Mouse (Mus musculus) induced T-regulatory cell, adult 2 months (primary cell): ENCODE results near the gene Trabd2b.

ENCODE experiments used
- DNase-seq: peaks from one replicate; pipeline ENCODE4 v3.0.0-alpha.2; 2012; ENCODE audit warnings: low read depth

Trabd2b gene

DNA sequence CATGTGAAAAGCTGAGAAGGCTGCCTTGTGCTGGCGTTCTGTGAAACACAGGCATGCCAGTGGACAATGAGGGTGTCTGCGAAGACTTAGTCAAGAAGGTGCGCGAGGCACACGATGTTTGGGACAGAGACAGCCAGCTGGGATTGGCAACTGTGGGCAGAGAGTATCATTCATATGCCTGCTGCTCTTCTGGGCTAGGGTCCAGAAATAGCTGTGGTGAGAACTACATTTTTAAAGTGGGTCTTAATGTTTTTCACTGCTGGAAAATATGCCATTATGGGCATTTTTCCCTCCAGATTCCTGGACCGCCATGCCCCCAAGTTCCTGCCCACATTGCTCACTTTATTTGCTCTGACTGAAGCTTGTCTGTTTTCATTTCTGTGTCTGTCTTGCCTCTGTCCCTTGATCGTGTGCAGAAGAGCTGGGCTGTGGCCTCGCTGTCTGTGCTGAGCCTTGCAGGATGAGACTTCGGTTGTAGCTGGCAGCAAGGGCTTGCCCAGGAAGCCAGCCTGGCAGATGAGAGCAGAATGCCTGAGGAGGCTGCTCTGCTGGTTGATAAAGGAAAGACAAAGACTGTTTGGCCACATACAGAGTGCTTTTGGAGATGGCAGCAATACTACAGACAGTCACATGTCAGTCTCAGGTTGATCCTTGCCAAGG, 42.0 kb downstream of the Trabd2b start:
- DNase-seq, result no peak

DNA sequence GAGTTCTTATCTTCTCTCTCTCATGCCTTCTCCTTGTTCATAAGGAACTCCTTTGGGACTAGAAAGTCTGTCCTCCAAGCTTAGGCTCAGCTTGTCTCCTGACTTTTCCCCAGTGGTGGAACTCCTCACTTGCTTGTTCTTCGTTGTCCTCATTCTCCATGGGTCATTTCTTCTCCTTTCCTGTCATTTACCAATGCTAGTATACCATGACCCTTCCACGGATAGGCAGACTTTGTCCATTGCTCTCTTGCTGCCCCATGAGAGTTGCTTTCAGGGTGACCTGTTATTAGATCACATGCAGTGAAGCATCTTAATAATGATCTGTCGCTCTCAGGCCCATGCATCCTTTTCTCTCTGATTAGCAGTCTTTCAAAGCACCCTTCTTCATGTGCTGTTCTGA, 46.6 kb downstream of the Trabd2b start:
- DNase-seq, result no peak

DNA sequence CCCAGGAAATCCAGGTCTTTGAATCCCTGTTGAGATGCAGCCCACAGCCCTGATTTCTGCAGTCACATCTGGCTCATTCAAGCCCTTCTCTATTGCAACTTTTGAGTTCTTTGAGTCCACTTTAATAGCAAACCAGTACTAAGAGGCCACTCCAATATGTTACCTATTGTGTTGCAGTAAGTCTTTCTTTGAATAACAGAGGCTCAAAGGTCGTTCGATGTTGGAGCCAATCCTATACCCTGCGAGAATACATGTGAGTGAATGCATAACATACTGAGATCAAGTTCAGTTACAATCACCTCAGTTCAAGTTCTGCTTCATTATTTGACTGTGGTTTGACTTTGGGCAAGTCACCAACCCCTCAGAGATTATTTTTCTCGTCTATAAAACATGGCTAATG, 47.5 kb downstream of the Trabd2b start:
- DNase-seq, result no peak

DNA sequence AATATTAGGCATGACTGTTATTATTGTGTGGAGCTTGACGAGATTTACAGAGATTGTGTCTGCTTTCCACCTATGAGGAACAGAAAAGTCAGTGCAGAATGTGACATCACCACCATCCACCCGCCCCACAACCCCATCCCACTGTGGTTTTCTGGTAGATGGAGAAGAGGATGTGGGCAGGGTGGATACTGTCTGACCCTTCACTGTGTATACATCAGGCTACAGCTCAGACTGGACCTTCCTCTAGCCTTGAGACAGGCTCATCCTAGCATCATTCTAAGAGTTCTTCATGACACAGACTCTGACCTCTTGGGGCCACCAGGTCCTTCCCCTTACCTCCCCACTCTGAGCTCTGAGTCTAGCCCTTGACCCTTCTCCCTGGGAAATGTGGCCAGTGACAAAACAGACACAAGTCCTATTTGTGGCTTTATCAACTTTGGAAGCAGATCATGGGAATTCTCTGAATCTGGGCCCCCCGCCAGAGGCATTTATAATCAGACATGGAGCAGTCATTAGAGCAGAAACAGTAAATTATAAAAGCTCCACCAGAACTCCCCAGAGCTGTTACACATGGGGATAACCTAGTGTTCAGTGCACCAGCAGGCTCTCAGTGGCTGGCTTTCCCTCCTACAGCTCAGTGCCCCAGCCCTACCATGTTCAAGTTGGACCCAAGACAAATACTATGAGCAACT, 48.1 kb downstream of the Trabd2b start:
- DNase-seq, result no peak

DNA sequence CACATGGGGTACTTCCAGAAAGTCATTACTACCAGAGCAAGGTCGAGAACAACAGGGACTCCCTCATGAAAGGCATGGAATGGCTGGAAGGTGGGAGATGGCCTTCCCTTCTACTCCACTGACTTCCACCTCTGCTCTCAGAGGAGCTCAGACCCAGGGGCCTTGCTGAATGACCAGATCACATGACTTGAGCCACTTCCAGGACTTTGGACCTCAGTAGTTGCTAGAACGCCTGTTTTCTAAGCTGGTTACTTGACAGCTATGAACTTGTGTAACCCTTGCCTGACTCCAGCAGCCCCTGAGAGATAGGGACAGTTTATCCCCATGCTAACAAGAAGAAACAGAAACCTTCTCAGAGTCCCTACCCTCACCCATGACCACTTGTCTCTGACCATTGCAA, 50.6 kb downstream of the Trabd2b start:
- DNase-seq, result no peak

DNA sequence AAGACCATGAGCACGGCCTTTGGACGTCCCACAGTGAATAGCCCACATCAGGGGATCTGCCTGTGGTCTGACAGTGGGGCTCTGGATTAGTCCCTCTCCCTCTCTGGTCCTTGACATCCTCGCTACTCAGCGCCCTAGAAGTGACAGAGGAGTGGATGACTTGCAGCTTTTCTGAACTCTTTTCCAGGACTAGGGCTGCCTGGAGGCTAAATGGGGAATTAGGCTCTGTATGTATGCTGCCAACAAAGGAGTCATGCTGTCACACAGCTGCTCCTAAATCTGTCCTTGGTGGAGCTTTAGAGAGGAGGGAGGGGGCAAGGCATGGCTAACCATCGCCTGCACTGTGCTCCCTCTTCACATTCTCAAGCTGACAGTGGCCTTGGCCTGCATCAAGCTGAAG, 53.1 kb downstream of the Trabd2b start:
- DNase-seq, result no peak

DNA sequence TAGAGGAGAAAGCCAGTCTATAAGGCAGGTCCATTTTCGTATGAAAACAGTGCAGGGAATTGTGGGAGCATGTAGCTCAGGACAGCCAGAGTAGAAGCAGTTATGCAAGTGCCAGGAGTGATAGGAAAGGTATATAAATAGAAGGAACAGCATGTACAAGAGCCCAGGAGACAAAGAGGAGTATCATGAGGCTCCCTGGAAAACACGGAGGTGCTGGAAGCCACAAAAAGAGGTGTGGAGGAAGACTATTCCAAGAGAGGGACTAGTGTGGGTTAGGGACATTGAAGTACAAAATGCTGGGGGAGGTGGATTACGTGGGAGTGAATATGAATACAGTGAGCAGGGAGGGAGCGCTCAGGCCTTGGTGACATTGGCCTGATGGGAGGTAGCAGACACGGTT, 53.9 kb downstream of the Trabd2b start:
- DNase-seq, result no peak

DNA sequence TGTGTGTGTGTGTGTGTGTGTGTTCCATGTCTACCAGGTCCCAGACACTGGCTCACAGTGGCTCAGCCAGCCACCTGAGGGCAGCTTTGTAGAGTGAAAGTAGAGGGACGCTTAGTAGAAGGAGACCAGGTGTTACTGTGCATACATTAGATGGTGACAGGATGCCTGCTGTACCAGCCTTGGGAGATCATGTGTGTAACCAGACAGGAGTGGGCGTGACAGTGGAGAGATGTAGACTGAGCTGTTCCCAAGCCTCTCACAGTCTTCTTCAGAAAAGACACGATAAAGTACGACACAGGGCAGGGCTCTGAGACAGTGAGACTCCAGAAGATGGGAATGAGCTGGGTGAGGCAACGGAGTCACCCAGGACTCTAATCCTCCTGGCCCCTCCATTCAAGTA, 54.6 kb downstream of the Trabd2b start:
- no peak for DNase-seq

DNA sequence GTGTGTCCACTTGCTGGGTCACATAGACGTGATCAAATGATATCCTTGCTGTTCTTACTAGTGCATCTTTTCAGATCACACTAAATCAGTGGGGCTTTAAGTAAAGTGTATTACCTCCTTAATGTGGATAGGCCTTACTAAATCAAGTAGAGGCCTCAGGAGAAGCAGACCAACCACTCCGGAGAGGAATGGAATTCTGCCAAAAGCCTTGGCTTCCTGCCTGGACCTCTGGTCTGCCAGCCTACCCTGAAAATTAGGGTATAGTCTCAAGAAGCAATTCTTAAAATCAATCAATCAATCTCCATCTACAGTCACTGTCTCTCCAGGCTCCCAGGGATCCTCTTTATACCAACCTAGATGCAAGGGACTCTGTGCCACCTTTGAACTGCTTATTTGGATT, 59.1 kb downstream of the Trabd2b start:
- no peak for DNase-seq

DNA sequence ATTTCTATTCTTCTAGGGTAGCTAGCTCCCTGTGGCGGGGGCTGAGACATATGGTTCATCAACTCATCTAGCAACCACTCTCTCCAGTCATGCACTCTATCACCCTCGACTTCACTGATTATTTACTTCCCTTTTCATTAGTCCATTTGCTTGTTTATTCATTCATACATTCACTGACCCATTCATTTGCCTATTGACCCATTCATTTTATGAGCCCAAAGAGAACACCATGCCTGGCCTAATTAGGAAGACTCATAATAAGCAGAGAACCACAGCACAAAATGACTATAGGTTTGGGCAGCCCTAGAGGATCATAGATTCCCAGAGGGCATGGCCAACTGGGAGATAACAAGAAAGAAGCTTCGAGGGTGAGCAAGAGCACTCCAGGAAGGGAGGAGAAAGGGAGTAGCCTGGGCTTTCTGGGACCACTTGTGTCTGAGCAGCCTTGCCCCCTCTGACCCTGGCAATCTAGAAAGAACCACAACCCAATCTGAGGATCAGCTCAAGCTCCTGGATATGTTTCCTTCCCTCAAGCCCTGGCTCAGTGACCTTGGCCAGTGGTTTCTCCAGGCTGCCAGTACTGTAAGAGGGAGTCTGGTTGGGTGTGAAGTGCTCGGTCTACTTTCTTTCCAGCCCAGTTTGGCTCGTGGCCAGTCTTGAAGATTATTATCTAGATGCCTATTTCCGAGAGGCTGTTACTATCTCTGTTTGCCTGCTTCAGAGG, 61.0 kb downstream of the Trabd2b start:
- no peak for DNase-seq

DNA sequence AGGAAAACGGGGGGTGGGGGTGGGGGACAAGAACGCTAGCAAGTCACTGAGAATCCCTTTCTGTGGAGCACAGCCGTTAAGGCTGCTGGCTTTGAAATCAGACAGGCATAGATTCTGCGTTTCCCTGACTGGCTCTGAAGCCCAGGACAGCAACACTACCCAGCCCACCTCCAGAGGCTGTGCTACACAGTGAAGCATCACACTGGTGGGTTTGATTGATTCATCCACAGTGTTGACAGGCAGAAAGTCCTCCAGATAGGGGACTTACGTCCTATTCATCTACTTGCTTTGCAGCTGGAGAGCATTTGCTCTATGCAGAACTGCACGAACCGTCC, 61.5 kb downstream of the Trabd2b start:
- no peak for DNase-seq

DNA sequence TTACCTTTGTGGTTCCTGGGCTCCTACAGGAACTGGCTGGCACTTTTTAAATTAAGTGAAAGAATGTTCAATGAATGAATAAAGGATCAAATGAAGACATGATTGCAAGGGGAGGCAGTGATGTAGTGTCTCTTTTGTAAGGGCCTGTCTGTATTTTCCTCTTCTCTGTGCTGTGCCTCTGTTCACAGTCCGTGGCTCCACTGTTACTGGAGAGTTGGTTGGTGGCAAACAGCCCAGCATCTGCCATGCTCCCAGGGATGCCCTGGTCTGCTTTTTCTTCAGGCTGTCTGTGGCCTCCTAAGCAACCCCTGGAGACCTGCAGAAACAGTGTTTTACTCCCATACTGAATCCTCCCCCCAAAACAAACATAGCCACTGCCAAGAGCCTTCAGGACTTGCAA, 63.4 kb downstream of the Trabd2b start:
- DNase-seq, result no peak

DNA sequence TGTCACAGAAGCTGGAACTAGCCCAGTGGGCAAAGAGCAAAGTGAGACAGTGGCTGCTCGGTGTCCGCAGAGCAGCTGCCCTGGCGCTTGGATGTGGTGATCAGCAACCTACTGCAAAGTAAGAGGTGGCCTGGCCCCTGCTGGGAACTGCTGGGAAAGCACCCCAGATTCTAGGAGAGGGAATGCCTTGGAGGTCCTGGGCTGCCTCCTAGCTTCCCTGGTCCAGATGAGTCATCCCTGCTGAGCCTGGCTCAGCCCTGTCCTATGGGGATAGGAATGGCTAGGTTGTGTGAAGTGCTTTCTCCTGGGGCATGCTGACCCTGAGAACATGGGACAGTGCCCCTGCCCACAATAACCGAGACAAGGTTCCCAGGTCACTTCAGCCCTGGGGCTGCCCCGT, 65.6 kb downstream of the Trabd2b start:
- DNase-seq, result no peak

DNA sequence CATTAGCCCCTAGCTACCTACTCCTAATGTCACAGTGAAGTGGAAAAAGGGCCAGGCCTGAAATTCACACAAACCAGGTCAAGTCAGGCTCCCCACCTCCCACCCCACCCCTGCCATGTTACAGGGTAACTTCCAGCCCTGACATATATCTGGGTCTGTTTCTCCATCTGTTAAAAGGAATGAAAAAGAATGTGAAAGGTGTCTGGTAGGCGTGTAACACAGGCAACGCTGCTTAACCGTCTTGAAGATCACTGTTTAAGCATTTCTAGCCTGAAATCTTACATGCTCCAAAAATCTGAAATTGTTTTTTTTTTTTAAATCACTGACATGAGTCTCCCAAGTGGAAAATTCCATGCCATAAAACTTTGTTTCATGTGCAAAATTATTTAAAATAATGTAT, 69.8 kb downstream of the Trabd2b start:
- DNase-seq, result no peak

DNA sequence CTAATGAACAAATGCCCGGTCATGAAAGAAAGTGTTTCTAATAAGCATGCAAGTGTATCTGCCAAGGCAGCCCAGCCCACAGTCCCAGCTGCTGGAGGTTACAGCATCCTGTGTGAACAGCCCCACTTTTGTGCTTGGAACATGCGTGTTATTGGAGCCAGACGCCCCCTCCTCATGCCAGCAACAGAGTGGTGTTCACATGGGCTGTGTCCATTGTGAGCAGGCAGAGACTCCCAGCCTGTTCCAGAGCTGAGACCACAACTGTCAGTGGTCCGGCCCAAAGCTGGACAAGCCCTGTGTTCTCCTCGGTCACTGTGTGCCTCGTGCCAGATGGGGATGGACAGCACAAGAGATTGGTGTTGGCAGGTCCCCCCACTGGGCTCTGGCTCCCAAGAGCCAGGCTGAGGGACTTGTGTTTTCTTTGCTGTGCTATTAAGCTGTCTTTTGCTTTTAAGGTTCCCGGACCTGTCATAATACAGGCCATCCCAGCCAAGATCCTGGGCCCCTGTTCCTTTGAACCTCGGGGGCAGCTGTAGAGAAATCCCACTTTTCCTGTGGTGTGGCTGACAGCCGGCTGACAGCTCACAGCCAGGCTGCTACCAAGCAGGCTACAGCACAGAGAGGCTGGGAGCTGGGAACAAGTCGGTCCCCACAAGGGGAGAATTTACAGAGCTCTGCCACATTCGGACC, 70.7 kb downstream of the Trabd2b start:
- no peak for DNase-seq

DNA sequence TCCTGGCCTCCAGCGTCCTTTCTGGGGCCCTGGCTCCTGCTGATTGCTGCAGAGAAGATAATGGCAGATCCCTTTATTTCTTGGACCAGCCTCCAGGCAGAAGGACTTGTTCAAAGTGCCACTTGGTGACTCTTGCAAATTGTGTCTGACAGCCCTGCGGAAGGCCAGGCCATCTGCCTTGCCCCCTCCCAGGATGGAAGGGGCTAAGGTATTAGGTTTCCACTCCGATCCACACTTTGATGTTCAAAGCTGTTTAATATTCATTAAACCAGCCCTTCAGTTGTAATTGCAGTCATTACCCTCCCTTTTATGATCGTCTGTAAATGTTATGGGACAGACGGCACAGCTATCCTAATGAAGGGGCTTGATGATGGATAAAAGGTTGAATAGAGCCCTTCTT, 75.0 kb downstream of the Trabd2b start:
- no peak for DNase-seq

DNA sequence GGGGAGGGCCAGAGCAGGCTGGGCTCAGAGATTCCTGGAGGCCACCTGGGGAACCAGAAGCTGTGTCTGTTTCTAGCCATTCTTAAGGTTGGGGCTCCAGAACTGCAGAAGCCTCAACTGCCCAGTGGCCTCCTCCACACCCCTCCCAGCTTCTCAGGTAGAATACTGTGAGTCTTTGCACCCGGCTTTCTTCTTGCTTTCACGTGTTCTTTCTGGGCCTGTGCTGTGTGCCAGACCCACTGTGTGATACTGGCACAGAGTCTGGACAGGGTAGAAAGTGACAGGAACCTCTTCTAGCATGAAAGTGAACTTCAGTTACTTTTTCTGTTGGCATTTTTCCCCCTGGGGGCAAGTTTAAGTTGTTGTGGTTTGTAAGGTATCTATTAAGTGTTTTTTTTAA, 77.6 kb downstream of the Trabd2b start:
- no peak for DNase-seq

DNA sequence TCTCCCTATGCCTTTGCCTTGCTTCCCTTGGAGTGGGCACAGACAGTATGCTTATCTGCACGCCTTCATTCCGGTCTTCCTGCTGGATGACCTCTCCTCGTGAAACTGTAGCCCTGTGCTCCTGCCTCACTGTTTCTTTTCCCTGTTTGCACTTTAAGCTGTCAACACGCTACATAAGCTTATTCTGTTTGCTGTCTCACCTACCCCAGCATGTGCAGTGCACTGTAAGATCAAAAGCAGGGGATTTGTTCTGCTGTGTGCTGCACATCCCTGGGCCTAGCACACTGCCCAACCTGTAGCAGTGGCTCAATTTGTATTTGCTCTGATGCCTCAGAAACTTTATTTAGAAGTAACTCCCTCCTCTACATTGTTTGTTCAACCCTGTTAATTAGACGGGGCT, 79.5 kb downstream of the Trabd2b start:
- no peak for DNase-seq

DNA sequence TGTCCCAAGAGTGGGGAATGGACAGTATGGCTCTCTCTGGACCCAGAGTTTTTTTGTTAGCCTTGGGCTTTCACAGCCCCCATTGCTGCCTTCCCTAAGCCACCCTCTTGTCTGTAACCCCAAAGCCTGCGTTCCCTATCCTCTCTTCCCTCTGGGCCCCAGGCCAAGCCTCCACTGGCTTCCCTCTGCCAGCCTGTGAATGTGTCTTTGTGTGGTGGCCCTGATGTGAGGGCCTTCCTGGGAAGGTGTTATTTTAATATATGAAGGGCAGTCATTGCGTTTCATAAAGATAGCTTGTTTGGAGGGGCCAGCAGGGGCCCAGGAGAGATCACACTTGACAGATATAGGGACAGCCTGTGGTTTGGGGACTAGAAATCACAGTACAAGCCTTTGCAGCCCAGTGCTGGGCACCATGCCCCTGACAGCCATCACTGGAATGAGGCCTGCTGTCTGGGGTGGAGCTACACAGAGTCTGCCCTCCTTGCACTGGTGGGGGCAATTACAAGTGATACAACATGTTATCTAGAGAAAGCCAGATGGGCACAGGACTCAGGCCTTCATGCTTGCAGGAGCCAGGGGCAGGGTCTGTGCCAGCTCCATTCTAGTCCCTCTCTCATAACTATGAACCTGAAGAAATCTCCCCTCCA, 80.5 kb downstream of the Trabd2b start:
- no peak for DNase-seq

DNA sequence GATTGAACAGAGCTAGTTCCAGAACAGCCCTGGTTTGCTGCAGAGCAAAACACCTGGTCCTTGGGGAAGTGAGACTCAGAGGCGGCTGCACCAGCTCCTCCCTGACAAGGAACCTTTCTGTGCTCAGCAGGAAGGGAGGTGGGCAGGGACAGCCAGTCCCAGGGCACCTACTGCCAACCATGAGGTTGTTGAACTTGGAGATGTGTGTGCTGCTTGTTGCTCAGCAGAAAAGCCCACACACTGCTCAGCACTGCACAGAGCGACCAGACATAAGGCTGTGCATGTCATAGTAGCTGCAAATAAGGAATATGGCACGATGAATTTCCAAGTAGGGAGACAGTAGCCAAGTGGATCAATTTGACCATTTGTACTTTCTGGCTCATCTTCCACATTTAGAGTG, 81.2 kb downstream of the Trabd2b start:
- no peak for DNase-seq

DNA sequence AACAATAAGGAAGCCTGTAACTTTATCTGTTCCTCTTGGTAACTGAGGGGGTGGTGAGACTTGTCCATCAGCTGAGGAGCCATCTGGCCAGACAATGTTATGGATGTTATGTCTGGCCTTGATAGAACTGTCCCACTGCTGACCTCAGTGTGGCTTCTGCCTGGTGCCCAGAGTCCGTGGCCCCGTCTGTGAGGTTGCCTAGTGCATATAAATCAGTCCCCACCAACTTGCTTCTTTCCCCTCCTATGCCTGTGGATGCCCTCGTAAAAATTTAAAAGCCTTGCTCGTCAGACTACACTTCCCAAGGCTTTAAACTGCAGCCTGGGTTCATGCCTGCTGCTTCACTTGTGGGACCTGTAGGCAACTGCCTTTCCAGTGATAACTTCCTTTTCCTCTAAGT, 85.6 kb downstream of the Trabd2b start:
- no peak for DNase-seq

DNA sequence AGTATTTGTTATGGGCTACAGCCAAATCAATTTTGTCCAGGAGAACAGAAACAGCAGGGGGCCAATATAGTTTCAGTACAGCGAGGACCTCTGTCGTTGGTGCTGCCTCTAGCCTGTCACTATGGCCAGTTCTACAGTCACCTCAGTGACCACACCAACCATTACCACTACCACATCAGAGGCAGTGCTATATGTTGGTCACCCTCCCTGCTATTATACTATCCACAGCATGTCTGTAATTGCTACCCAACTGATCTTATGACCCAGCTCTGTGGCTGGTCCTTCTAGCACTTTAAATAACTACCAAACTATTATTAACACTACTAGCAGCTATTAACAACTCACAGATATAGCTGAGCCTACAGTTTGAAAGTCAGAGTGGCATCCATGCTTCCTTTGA, 87.5 kb downstream of the Trabd2b start:
- no peak for DNase-seq
